Comparison of ENCODE assay signal across 8 mouse cellular contexts in genomic region chrX:109013283-109013682, GRCm38 (mm10). TPM values are rescaled to one million over a fixed set of nuclear protein-coding genes. Genes with fewer than 3 reads are reported as not detected.
DNase-seq lines count a peak whose midpoint lies in the region; ATAC-seq and TF ChIP-seq lines count a peak whose summit lies in the region.

Gene Hmgn5, minus strand, starts transcription at chrX:109013404.

- no peaks in the 10 kb centered on the region for H3K27me3 ChIP-seq in hindbrain, embryonic 16.5 days (replicated peaks; ENCODE audit: control insufficient read depth, insufficient read depth, low read length)

- peak within 1 kb of the TSS; percentile 52 for H3K4me3 ChIP-seq in hindbrain, embryonic 16.5 days (ENCODE audit: low read length)
- H3K4me3 ChIP-seq in left cerebral cortex, adult 2 months = peak within 1 kb of the TSS; percentile 57

- H3K9me3 ChIP-seq in hindbrain, embryonic 16.5 days (ENCODE audit: control insufficient read depth, low read length) = no peaks in the 10 kb centered on the region

- peak within 1 kb of the TSS; percentile 66 for H3K4me2 ChIP-seq in hindbrain, embryonic 16.5 days (ENCODE audit: low read length)

- TF ChIP-seq CTCF in left cerebral cortex, adult 2 months (IDR thresholded peaks at IDR 0.05) = no peak

- ATAC-seq in hindbrain, embryonic 16.5 days = peak; percentile 99
- peak; percentile 91 for ATAC-seq in megakaryocyte, adult 5-6 weeks (ENCODE audit: poor library complexity, severe bottlenecking)

- H3K4me1 ChIP-seq in hindbrain, embryonic 16.5 days (ENCODE audit: control insufficient read depth, insufficient read depth, low read depth, low read length) = no peaks in the 10 kb centered on the region

- 14% methylated on average over 25 of the region's 25 CpGs for WGBS in hindbrain, embryonic 16.5 days

- intact Hi-C loops in left cerebral cortex, adult 2 months (cut with DNase I) = loop anchor here (2.0 to 10.0 kb wide), 3 partner anchors 79 to 1198 kb away; partner anchors contain the start of gene 2610002M06Rik

- peak; percentile 90 for DNase-seq in T-cell, adult 2 months (ENCODE audit: low spot score)
- DNase-seq in cerebellum, postnatal 36 days = peak; percentile 89 to 90
- DNase-seq in gastrocnemius, adult 18-20 months (ENCODE audit: low spot score) = peak; percentile 93
- peak; percentile 85 to 86 for DNase-seq in left cerebral cortex, adult 2 months (ENCODE audit: extremely low spot score in 1 of 2, low spot score in 2 of 2)
- DNase-seq in right cerebral cortex, adult 2 months (ENCODE audit: low spot score in 2 of 2) = peak; percentile 87 to 90
- peak; percentile 93 for DNase-seq in urinary bladder, postnatal 14 days (ENCODE audit: low spot score)

- H3K9ac ChIP-seq in hindbrain, embryonic 16.5 days (ENCODE audit: low read depth, low read length) = peak within 1 kb of the TSS; percentile 54

- H3K36me3 ChIP-seq in hindbrain, embryonic 16.5 days (ENCODE audit: control insufficient read depth, insufficient read depth, low read length) = no peaks in the 10 kb centered on the region

- H3K27ac ChIP-seq in hindbrain, embryonic 16.5 days (ENCODE audit: low read depth, low read length) = peak within 1 kb of the TSS; percentile 29; the same call in 1 of the 2 replicates
- H3K27ac ChIP-seq in left cerebral cortex, adult 2 months = peak within 1 kb of the TSS; percentile 59; the same call in 1 of the 2 replicates

RNA-seq across cellular contexts. Expression of gene Hmgn5, which starts in this region (rescaled TPM):
- 1 to 10 TPM; 5.9 to 8.4 TPM for total RNA-seq in gastrocnemius, adult 18-20 months (2021)
- polyA plus RNA-seq in hindbrain, embryonic 16.5 days (2015; fragmentation: Nextera tagmentation; extraction: Ambion mirVana) = 9.6 and 10.1 TPM in 2 replicates
- 1 to 10 TPM; 4.9 to 5.0 TPM for total RNA-seq in left cerebral cortex, adult 2 months (2021)
- 40.6 and 44.6 TPM in 2 replicates for total RNA-seq in megakaryocyte, adult 5-6 weeks (2015)
- total RNA-seq in megakaryocyte, adult 5-6 weeks (2017) = 19.8 and 20.7 TPM in 2 replicates

Comparison
In these comparisons a context has a peak if more than half of its experiments do, and no peak if none do; other contexts are left out.
1. Peak in every context shown above with its lines: DNase-seq, ATAC-seq, H3K4me3 ChIP-seq and H3K27ac ChIP-seq.